Mouse (Mus musculus) CH12.LX (cell line): ENCODE results near the gene Fgfr3. TPM values are rescaled to one million over a fixed set of nuclear protein-coding genes. Genes with fewer than 3 reads are reported as not detected.

Experiments
- DNase-seq: peaks from one replicate; pipeline ENCODE4 v3.0.0-alpha.2; 2013; ENCODE audit errors: extremely low read depth
- H3K27ac ChIP-seq: 2 replicates; pipeline ENCODE4 v1.5.1; 2012; ENCODE audit warnings: low read depth, mild to moderate bottlenecking, control low read depth, moderate library complexity; ENCODE audit not compliant: insufficient read depth
- H3K27me3 ChIP-seq: replicated peaks from 2 replicates; pipeline ENCODE3; 2012; ENCODE audit warnings: inconsistent platforms
- H3K36me3 ChIP-seq, 2 experiments: replicated peaks in 1 of 2; 2 replicates each; pipeline versions ENCODE3 to v1.6.1; 2012; ENCODE audit warnings: inconsistent platforms in 1 of 2, low read length in 1 of 2, mild to moderate bottlenecking in 1 of 2, mixed read lengths in 1 of 2, moderate library complexity in 1 of 2; ENCODE audit not compliant: control insufficient read depth in 1 of 2, insufficient read depth in 1 of 2
- H3K4me1 ChIP-seq, 2 experiments: 2 replicates each; pipeline ENCODE4 v1.6.1; 2012; ENCODE audit warnings: inconsistent platforms in 1 of 2, moderate library complexity in 1 of 2; ENCODE audit not compliant: insufficient read depth in 2 of 2, control insufficient read depth in 1 of 2
- H3K4me2 ChIP-seq: 2 replicates; pipeline ENCODE4 v1.6.1; 2012; ENCODE audit warnings: low read depth, mild to moderate bottlenecking, control low read depth; ENCODE audit not compliant: poor library complexity, insufficient read depth, severe bottlenecking
- H3K4me3 ChIP-seq, 3 experiments: fragments of 150-350 bp in 1 of 3; sonication (generic) in 1 of 3; replicated peaks in 1 of 3; 2 replicates each; pipeline versions ENCODE3 to v1.5.1; 2011 to 2012; ENCODE audit warnings: low read depth in 2 of 3, low read length in 2 of 3, mild to moderate bottlenecking in 2 of 3, moderate library complexity in 2 of 3, control low read depth in 1 of 3, improper control_type of control experiment in 1 of 3, inconsistent platforms in 1 of 3, mixed read lengths in 1 of 3; ENCODE audit not compliant: poor library complexity in 1 of 3
- H3K79me2 ChIP-seq: replicated peaks from 2 replicates; pipeline ENCODE4 v1.6.1; 2012; ENCODE audit warnings: mild to moderate bottlenecking, moderate library complexity; ENCODE audit not compliant: control insufficient read depth, poor library complexity, insufficient read depth, severe bottlenecking; ENCODE audit errors: extremely low read depth
- H3K9ac ChIP-seq: 2 replicates; pipeline ENCODE4 v1.6.1; 2012; ENCODE audit warnings: low read depth, mild to moderate bottlenecking, control low read depth, moderate library complexity; ENCODE audit not compliant: insufficient read depth
- H3K9me3 ChIP-seq: replicated peaks from 2 replicates; pipeline ENCODE3; 2012; ENCODE audit warnings: low read length, inconsistent platforms, mixed read lengths
- BHLHE40 ChIP-seq: IDR thresholded peaks from 2 replicates; pipeline ENCODE4 v1.6.1; 2011; ENCODE audit warnings: mild to moderate bottlenecking, low read depth, low read length, improper control_type of control experiment
- CHD1 ChIP-seq: IDR thresholded peaks from 2 replicates; pipeline ENCODE4 v1.6.1; 2012; ENCODE audit warnings: low read depth, low read length, improper control_type of control experiment, inconsistent platforms
- E2F4 ChIP-seq: IDR thresholded peaks from 2 replicates; pipeline ENCODE4 v1.6.1; 2011; ENCODE audit warnings: low read depth, low read length, improper control_type of control experiment; ENCODE audit not compliant: insufficient replicate concordance
- ELF1 ChIP-seq: IDR thresholded peaks from 2 replicates; pipeline ENCODE4 v1.6.1; 2014; ENCODE audit warnings: low read depth, mild to moderate bottlenecking, inconsistent platforms, low read length, improper control_type of control experiment
- ETS1 ChIP-seq: conservative IDR thresholded peaks from 2 replicates; pipeline ENCODE4 v1.6.1; 2012; ENCODE audit warnings: low read depth, mild to moderate bottlenecking, inconsistent platforms, low read length, improper control_type of control experiment, moderate library complexity
- HCFC1 ChIP-seq: IDR thresholded peaks from 2 replicates; pipeline ENCODE4 v1.6.1; 2012; ENCODE audit warnings: low read depth, mild to moderate bottlenecking, inconsistent platforms, low read length, improper control_type of control experiment
- JUN ChIP-seq: IDR thresholded peaks from 2 replicates; pipeline ENCODE4 v1.6.1; 2011; ENCODE audit warnings: low read depth, mild to moderate bottlenecking, low read length, improper control_type of control experiment, moderate library complexity; ENCODE audit not compliant: insufficient read depth
- KAT2A ChIP-seq: IDR thresholded peaks from 2 replicates; pipeline ENCODE4 v1.6.1; 2012; ENCODE audit warnings: low read length, improper control_type of control experiment, inconsistent platforms; ENCODE audit not compliant: insufficient replicate concordance
- MAFK ChIP-seq: IDR thresholded peaks from 2 replicates; pipeline ENCODE4 v1.6.1; 2011; ENCODE audit warnings: low read length, improper control_type of control experiment; ENCODE audit not compliant: insufficient replicate concordance
- MEF2A ChIP-seq: IDR thresholded peaks from 2 replicates; pipeline ENCODE4 v1.6.1; 2014; ENCODE audit warnings: low read depth, mild to moderate bottlenecking, inconsistent platforms, low read length, improper control_type of control experiment, borderline replicate concordance
- MXI1 ChIP-seq: IDR thresholded peaks from 2 replicates; pipeline ENCODE4 v1.6.1; 2011; ENCODE audit warnings: mild to moderate bottlenecking, low read depth, low read length, improper control_type of control experiment
- NELFE ChIP-seq: IDR thresholded peaks from 2 replicates; pipeline ENCODE4 v1.6.1; 2011; ENCODE audit warnings: low read depth, low read length, improper control_type of control experiment
- RCOR1 ChIP-seq: conservative IDR thresholded peaks from 2 replicates; pipeline ENCODE4 v1.6.1; 2012; ENCODE audit warnings: low read depth, mild to moderate bottlenecking, inconsistent platforms, low read length, improper control_type of control experiment
- SMC3 ChIP-seq: IDR thresholded peaks from 2 replicates; pipeline ENCODE4 v1.6.1; 2011; ENCODE audit warnings: low read depth, low read length, improper control_type of control experiment
- TBP ChIP-seq: conservative IDR thresholded peaks from 2 replicates; pipeline ENCODE4 v1.6.1; 2011; ENCODE audit warnings: low read depth, low read length, improper control_type of control experiment
- TCF12 ChIP-seq: IDR thresholded peaks from 2 replicates; pipeline ENCODE4 v1.6.1; 2014; ENCODE audit warnings: low read depth, mild to moderate bottlenecking, inconsistent platforms, low read length, improper control_type of control experiment
- ZKSCAN1 ChIP-seq: IDR thresholded peaks from 2 replicates; pipeline ENCODE4 v1.6.1; 2012; ENCODE audit warnings: low read depth, inconsistent platforms, low read length, improper control_type of control experiment, borderline replicate concordance
- dilution Hi-C: fragments of 300-500 bp; cut with MboI; formaldehyde crosslinking; loops from 2 replicates; pipeline ENCODE4 v1.14.3; 2020; ENCODE audit warnings: low sequenced_read_pairs; ENCODE audit not compliant: extremely low pct_unique_long_range_greater_than_20kb, extremely low pct_ligation_motif_present
- in situ Hi-C: fragments of 300-500 bp; cut with MboI; formaldehyde crosslinking; loops from 3 replicates; pipeline ENCODE4 v1.14.3; 2019; ENCODE audit warnings: low sequenced_read_pairs, low pct_ligation_motif_present, low pct_unique_long_range_greater_than_20kb, mixed read lengths
- polyA plus RNA-seq: library from polyadenylated mRNA; unstranded; fragments of >175 nt; gene quantifications from 2 replicates; pipeline ENCODE4 v1.2.1, GENCODE M21; 2012; ENCODE audit warnings: low read depth; ENCODE audit not compliant: insufficient read length
- total RNA-seq, 2 experiments: library from RNA; depleted of rRNA; stranded (reverse); fragments of 300-350 nt in 1 of 2; fragments of >200 nt in 1 of 2; gene quantifications; 2 replicates each; pipeline ENCODE4 v1.2.3; 2012 to 2014

Gene Fgfr3
- total and polyA plus RNA-seq, 3 experiments, result 0.19 to 0.76 (median 0.23) TPM

- H3K4me2 ChIP-seq, result no peak overlapping the region
- dilution Hi-C loops (no loop called here), in situ Hi-C loops (no loop called here)
- H3K36me3 ChIP-seq, result no peaks in the 10 kb centered on the region
- no peak overlapping the region for H3K4me3 ChIP-seq
- no peak overlapping the region for H3K9ac ChIP-seq
- no peaks in the 10 kb centered on the region for H3K79me2 ChIP-seq
- H3K4me1 ChIP-seq, result no peaks in the 10 kb centered on the region
- no peaks in the 10 kb centered on the region for H3K9me3 ChIP-seq
- no peak overlapping the region for H3K27ac ChIP-seq
- peaks cover 56% of the 10 kb centered on the region for H3K27me3 ChIP-seq
- DNase-seq, result no peak
- TF ChIP-seq MEF2A (no peak), ZKSCAN1 (no peak), BHLHE40 (no peak)
- TF ChIP-seq, all 38 proteins: peak for 0
These were observed 14.3 kb upstream of the Fgfr3 start for GRCm38 (mm10) chr5:33707163-33707562.

- no peak for DNase-seq
- H3K4me2 ChIP-seq, result no peak overlapping the region
- in situ Hi-C loops, result no loop called here
- H3K27ac ChIP-seq, result no peak overlapping the region
- TF ChIP-seq JUN (no peak), SMC3 (no peak), HCFC1 (no peak), CHD1 (no peak), ZKSCAN1 (no peak), KAT2A (no peak), TCF12 (no peak), ELF1 (no peak), E2F4 (no peak), NELFE (no peak), RCOR1 (no peak), TBP (no peak), MAFK (no peak), MEF2A (no peak), MXI1 (no peak), BHLHE40 (no peak), ETS1 (no peak)
- TF ChIP-seq, all 38 proteins: peak for 0
- Histone ChIP-seq H3K4me3 (no peak overlapping the region), H3K9ac (no peak overlapping the region), H3K79me2 (no peaks in the 10 kb centered on the region), H3K4me1 (no peaks in the 10 kb centered on the region), H3K9me3 (no peaks in the 10 kb centered on the region), H3K27me3 (peaks cover 52% of the 10 kb centered on the region), H3K36me3 (no peaks in the 10 kb centered on the region)
- dilution Hi-C loops, result no loop called here
These were observed 12.4 kb upstream of the Fgfr3 start for GRCm38 (mm10) chr5:33709037-33709436.
